Comparison of ENCODE assay signal across 29 mouse cellular contexts in genomic region chr11:22652931-22653330, GRCm38 (mm10).
DNase-seq lines count a peak whose midpoint lies in the region; ATAC-seq and TF ChIP-seq lines count a peak whose summit lies in the region.
"Had no signal": no experiment of that assay in that cellular context is flagged by ENCODE, and none has a peak within 500 bp of the region (broad histone marks: within the 10 kb centered on the region; RNA-seq: fewer than 3 reads in every experiment).

No protein-coding gene starts in this region.

- TF ChIP-seq CTCF in liver, postnatal 0 days (IDR thresholded peaks at IDR 0.05; ENCODE audit: low read depth), result no peak
- TF ChIP-seq CTCF in forebrain, postnatal 0 days (IDR thresholded peaks at IDR 0.05; ENCODE audit: low read depth), result no peak

- H3K27me3 ChIP-seq in liver, postnatal 0 days (ENCODE audit: insufficient read depth, low read length), result no peaks in the 10 kb centered on the region
- H3K27me3 ChIP-seq in forebrain, postnatal 0 days (ENCODE audit: insufficient read depth, low read length), result no peaks in the 10 kb centered on the region
- H3K27me3 ChIP-seq: embryonic facial prominence, embryonic 13.5 days; forebrain, embryonic 13.5 days; kidney, embryonic 15.5 days; limb, embryonic 15.5 days; midbrain, embryonic 15.5 days; neural tube, embryonic 13.5 days; Patski had no signal

- TF ChIP-seq EP300 in liver, postnatal 0 days (IDR thresholded peaks at IDR 0.05; ENCODE audit: low read depth), result peak; percentile 51; the same call in 1 of the 2 replicates

- no peak overlapping the region for H3K4me3 ChIP-seq in liver, postnatal 0 days (ENCODE audit: low read depth, low read length)
- no peak overlapping the region for H3K4me3 ChIP-seq in forebrain, postnatal 0 days (ENCODE audit: low read depth, low read length)
- H3K4me3 ChIP-seq: embryonic facial prominence, embryonic 13.5 days; forebrain, embryonic 13.5 days; heart, embryonic 10.5 days; hindbrain, embryonic 10.5 days; kidney, embryonic 15.5 days; limb, embryonic 15.5 days; midbrain, embryonic 15.5 days; neural tube, embryonic 13.5 days had no signal

- peaks cover 10% of the 10 kb centered on the region for H3K4me1 ChIP-seq in liver, postnatal 0 days (ENCODE audit: insufficient read depth)
- no peaks in the 10 kb centered on the region for H3K4me1 ChIP-seq in forebrain, postnatal 0 days (ENCODE audit: insufficient read depth)
- H3K4me1 ChIP-seq: forebrain, embryonic 13.5 days; hindbrain, embryonic 10.5 days; kidney, embryonic 15.5 days; limb, embryonic 15.5 days; midbrain, embryonic 15.5 days; neural tube, embryonic 13.5 days had no signal

- no peak for ATAC-seq in liver, postnatal 0 days
- ATAC-seq in hematopoietic stem cell, adult 5-6 weeks (replicated peaks in 1 of 2; ENCODE audit: insufficient read depth in 1 of 2, low FRiP score in 2 of 2, low TSS enrichment in 1 of 2, low read depth in 1 of 2, poor library complexity in 2 of 2, severe bottlenecking in 2 of 2), result peak; percentile 24 to 42; a peak in 1 of 4 replicates
- no peak for ATAC-seq in forebrain, postnatal 0 days
- ATAC-seq: forebrain, embryonic 13.5 days; intestine, postnatal 0 days; Patski had no signal

- no peak for DNase-seq in liver, postnatal 0 days
- DNase-seq in liver (no peak), NIH3T3 (ENCODE audit: low read depth) (peak; percentile 26)
- no peak for DNase-seq in right cerebral cortex, postnatal 10 days (ENCODE audit: low spot score in 2 of 2)
- DNase-seq in lung, postnatal 36 days, result no peak
- no peak for DNase-seq in forebrain, postnatal 0 days
- DNase-seq: adrenal gland, adult 2 months; cerebellum, adult 2 months; cerebellum, postnatal 25 days; embryo, embryonic 11 days; gastrocnemius, postnatal 14 days; kidney, postnatal 4 days; left cerebral cortex, postnatal 4 days; lung, adult 18-20 months; lung, postnatal 10 days; retina, postnatal 1 day; thymus, postnatal 25 days had no signal

- H3K9ac ChIP-seq in liver, postnatal 0 days (replicated peaks), result no peak overlapping the region
- no peak overlapping the region for H3K9ac ChIP-seq in forebrain, postnatal 0 days
- H3K9ac ChIP-seq: embryonic facial prominence, embryonic 13.5 days; forebrain, embryonic 13.5 days; kidney, embryonic 15.5 days; limb, embryonic 15.5 days; midbrain, embryonic 15.5 days; neural tube, embryonic 13.5 days had no signal

- no peak overlapping the region for H3K4me2 ChIP-seq in liver, postnatal 0 days (ENCODE audit: low read depth, low read length)
- no peak overlapping the region for H3K4me2 ChIP-seq in forebrain, postnatal 0 days (ENCODE audit: low read depth)
- H3K4me2 ChIP-seq: embryonic facial prominence, embryonic 13.5 days; forebrain, embryonic 13.5 days; kidney, embryonic 15.5 days; limb, embryonic 15.5 days; midbrain, embryonic 15.5 days; neural tube, embryonic 13.5 days had no signal

- H3K9me3 ChIP-seq in liver, postnatal 0 days (ENCODE audit: low read length), result no peaks in the 10 kb centered on the region
- H3K9me3 ChIP-seq in forebrain, postnatal 0 days (ENCODE audit: low read length), result no peaks in the 10 kb centered on the region
- H3K9me3 ChIP-seq: embryonic facial prominence, embryonic 13.5 days; forebrain, embryonic 13.5 days; heart, embryonic 10.5 days; hindbrain, embryonic 10.5 days; kidney, embryonic 15.5 days; limb, embryonic 15.5 days; midbrain, embryonic 15.5 days; neural tube, embryonic 13.5 days had no signal

- WGBS in liver, postnatal 0 days (ENCODE audit: insufficient replicate concordance), result 29% methylated on average over 3 of the region's 3 CpGs
- 74% methylated on average over 3 of the region's 3 CpGs for WGBS in forebrain, postnatal 0 days

- H3K27ac ChIP-seq in liver, postnatal 0 days (ENCODE audit: low read depth), result no peak overlapping the region
- H3K27ac ChIP-seq in forebrain, postnatal 0 days (ENCODE audit: low read depth, low read length), result no peak overlapping the region
- H3K27ac ChIP-seq: embryonic facial prominence, embryonic 13.5 days; forebrain, embryonic 13.5 days; heart, embryonic 10.5 days; hindbrain, embryonic 10.5 days; hindbrain, postnatal 0 days; kidney, embryonic 15.5 days; limb, embryonic 15.5 days; midbrain, embryonic 15.5 days; neural tube, embryonic 13.5 days had no signal

- no peaks in the 10 kb centered on the region for H3K36me3 ChIP-seq in liver, postnatal 0 days (replicated peaks; ENCODE audit: insufficient read depth, low read length)
- H3K36me3 ChIP-seq in forebrain, postnatal 0 days (ENCODE audit: insufficient read depth), result no peaks in the 10 kb centered on the region
- H3K36me3 ChIP-seq: embryonic facial prominence, embryonic 13.5 days; heart, embryonic 10.5 days; hindbrain, embryonic 10.5 days; kidney, embryonic 15.5 days; limb, embryonic 15.5 days; midbrain, embryonic 15.5 days; neural tube, embryonic 13.5 days had no signal

Comparison
In these comparisons a context has a peak if more than half of its experiments do, and no peak if none do; other contexts are left out.
1. ATAC-seq: peak in hematopoietic stem cell, adult 5-6 weeks (2 of 2); none in liver, postnatal 0 days (single experiment) and forebrain, postnatal 0 days (single experiment).